Mouse (Mus musculus) midbrain, embryonic 12.5 days (tissue): ENCODE measurements around the gene Srm. TPM values are rescaled to one million over a fixed set of nuclear protein-coding genes. Genes with fewer than 3 reads are reported as not detected.

Source experiments
- ATAC-seq: fragments of 200-750 bp; cut with Nextera tagmentation; 2 replicates; pipeline ENCODE4 v1.8.0; 2017; ENCODE audit warnings: low read depth, moderate TSS enrichment, moderate library complexity; ENCODE audit not compliant: low FRiP score
- H3K27ac ChIP-seq: fragments of 300-500 bp; sonication (generic); replicated peaks from 2 replicates; pipeline ENCODE4 v1.5.1; 2016; ENCODE audit warnings: mild to moderate bottlenecking
- H3K27me3 ChIP-seq: fragments of 300-500 bp; sonication (generic); 2 replicates; pipeline ENCODE4 v1.6.1; 2016; ENCODE audit warnings: mild to moderate bottlenecking
- H3K36me3 ChIP-seq: fragments of 300-500 bp; sonication (generic); 2 replicates; pipeline ENCODE4 v1.6.1; 2016
- H3K4me1 ChIP-seq: fragments of 300-500 bp; sonication (generic); 2 replicates; pipeline ENCODE4 v1.6.1; 2016
- H3K4me2 ChIP-seq: fragments of 300-500 bp; sonication (generic); replicated peaks from 2 replicates; pipeline ENCODE4 v1.6.1; 2016; ENCODE audit warnings: mild to moderate bottlenecking, moderate library complexity
- H3K4me3 ChIP-seq: fragments of 300-500 bp; sonication (generic); 2 replicates; pipeline ENCODE4 v1.5.1; 2016; ENCODE audit warnings: mild to moderate bottlenecking
- H3K9ac ChIP-seq: fragments of 300-500 bp; sonication (generic); replicated peaks from 2 replicates; pipeline ENCODE4 v1.6.1; 2016; ENCODE audit warnings: mild to moderate bottlenecking, moderate library complexity
- H3K9me3 ChIP-seq: fragments of 300-500 bp; sonication (generic); 2 replicates; pipeline ENCODE4 v1.6.1; 2016; ENCODE audit warnings: mild to moderate bottlenecking
- WGBS: fragments of 180-500 bp; shearing (Covaris S2); methylation state at CpG from one replicate; pipeline ENCODE4 v1.1.7; 2016; 5-methylcytosine and 5-hydroxymethylcytosine counted together
- polyA plus RNA-seq: library from polyadenylated mRNA; unstranded; fragments of >200 nt; fragmentation: Nextera tagmentation; extraction: Ambion mirVana; gene quantifications from 2 replicates; pipeline ENCODE4 v1.2.1, GENCODE M21; 2016

Srm gene
- 146 and 148 TPM in 2 replicates for polyA plus RNA-seq

DNA sequence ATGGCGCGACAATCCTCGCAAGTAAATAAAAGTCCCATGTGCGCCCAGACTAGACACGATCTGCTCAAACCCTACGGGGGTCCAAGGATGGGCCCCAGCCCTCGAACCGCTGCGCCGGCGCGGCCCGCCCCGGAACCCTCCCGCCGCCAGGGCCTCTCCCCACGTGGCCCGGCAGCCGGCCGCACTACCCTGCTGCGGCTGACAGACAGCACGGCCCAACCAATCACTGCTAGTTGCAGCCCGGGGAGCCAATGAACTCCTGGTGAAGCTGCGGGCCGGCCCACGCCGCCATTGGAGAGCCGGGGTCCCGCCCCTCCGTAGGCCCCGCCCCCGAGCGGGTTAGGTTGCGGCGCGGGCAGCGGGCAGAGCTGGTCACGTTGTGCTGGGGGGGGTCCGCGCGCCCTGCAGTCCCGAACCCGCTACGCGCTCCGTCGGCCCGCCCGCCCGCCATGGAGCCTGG, at the start of gene Srm:
Gene Srm (plus strand): TSS at position 333 of the 460 bp plus-strand sequence.
- H3K36me3 ChIP-seq: peaks cover 34% of the 10 kb centered on the region
- peak within 1 kb of the TSS; percentile 75 for H3K27ac ChIP-seq
- peak within 1 kb of the TSS; percentile 73 for H3K9ac ChIP-seq
- peak within 1 kb of the TSS; percentile 82 for H3K4me3 ChIP-seq
- no peaks in the 10 kb centered on the region for H3K27me3 ChIP-seq
- no peaks in the 10 kb centered on the region for H3K9me3 ChIP-seq
- peaks cover 21% of the 10 kb centered on the region for H3K4me1 ChIP-seq
- under 1% methylated on average over 40 of the region's 50 CpGs for WGBS
- peak; percentile 100 for ATAC-seq
- peak within 1 kb of the TSS; percentile 71 for H3K4me2 ChIP-seq

DNA sequence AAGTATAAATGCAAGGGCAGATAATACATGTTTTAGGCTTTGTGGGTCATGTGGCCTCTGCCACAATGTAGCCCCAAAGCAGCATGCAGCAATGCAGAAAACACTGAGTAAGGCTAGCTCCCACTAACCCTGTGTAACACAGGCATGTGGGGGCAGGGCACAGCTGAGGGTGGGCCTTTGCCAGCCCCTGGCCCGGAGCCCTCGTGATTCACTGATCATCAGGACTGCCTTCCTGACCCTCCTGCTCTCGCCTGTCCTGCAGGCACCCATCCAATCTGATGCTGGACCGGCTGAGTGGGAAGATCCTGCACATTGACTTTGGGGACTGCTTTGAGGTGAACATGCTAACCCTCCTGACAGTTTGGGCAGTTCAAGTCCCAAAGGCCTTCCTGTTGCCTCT, 42.2 kb upstream of the Srm start:
- H3K9me3 ChIP-seq: no peaks in the 10 kb centered on the region

DNA sequence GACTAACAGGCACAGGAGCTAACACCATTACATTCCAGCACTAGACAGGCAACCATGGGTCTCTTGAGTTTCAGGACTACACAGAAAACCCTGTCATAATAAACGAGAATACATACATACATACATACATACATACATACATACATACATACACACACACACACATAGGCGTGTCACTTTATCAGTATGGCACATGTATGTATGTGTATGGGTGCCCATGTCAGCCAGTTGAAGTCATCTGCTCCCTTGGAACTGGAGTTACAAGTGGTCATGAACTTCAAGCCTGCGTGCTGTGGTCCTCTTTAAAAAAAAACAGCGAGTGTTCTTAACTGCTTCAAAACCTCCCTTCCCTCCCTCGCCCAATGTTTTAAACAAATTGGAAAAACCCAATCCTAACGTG, 33.5 kb upstream of the Srm start:
- Histone ChIP-seq H3K4me3 (peak overlapping the region; percentile 91), H3K36me3 (peaks cover 71% of the 10 kb centered on the region)
- 36% methylated on average over 6 of the region's 6 CpGs for WGBS

More for the DNA sequence above, 42.2 kb upstream of the Srm start:
- Histone ChIP-seq H3K4me1 (no peaks in the 10 kb centered on the region), H3K36me3 (peaks cover 93% of the 10 kb centered on the region), H3K4me3 (no peak overlapping the region), H3K9ac (no peak overlapping the region), H3K27ac (no peak overlapping the region), H3K27me3 (no peaks in the 10 kb centered on the region), H3K4me2 (no peak overlapping the region)
- WGBS: 93% methylated on average over 4 of the region's 4 CpGs
- no peak for ATAC-seq

DNA sequence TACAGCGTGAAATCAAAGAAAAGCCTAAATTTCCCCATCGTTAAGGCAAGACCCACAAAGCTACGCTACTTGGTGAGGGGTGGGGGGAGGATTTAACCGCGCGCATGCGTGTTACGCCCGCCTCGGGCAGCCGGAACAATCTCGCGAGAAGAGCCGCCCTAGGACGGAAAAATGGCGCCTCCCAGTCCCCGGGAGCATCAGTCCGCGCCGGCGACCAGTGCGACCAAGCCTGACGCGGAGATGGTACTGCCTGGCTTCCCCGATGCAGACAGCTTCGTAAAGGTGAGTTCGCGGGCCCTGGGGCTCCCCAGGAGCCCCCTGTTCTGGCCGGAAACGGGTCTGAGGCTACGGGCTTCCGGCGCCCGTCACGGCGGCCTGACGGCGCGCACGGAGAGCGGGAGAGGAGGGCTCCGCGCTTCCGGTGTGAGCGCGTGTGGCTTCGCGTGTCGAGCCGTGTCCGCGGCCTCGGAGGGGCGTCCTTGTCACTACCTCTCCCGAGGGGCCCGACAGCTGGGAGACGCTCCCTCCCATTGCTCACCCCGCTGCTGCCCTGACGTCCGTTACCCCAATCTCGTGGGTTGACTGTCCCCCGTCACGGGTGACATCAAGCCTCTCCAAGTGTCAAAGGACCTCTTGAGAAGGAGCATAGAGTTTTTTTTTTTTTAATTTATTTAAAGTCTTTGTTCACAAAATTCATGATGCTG, 32.9 kb upstream of the Srm start, which contains the start of gene Exosc10:
Gene Exosc10 (plus strand): TSS at position 133 of the 704 bp plus-strand sequence.
- WGBS: under 1% methylated on average over 63 of the region's 63 CpGs
- Histone ChIP-seq H3K4me1 (peaks cover 9% of the 10 kb centered on the region), H3K9ac (peak within 1 kb of the TSS; percentile 86), H3K9me3 (no peaks in the 10 kb centered on the region), H3K27me3 (no peaks in the 10 kb centered on the region), H3K4me2 (peak within 1 kb of the TSS; percentile 64), H3K27ac (peak within 1 kb of the TSS; percentile 93), H3K4me3 (peak within 1 kb of the TSS; percentile 91), H3K36me3 (peaks cover 71% of the 10 kb centered on the region)
- ATAC-seq: peak; percentile 92

More for the DNA sequence above, 33.5 kb upstream of the Srm start:
- peak overlapping the region; percentile 93 for H3K27ac ChIP-seq
- peak overlapping the region; percentile 86 for H3K9ac ChIP-seq
- no peaks in the 10 kb centered on the region for H3K9me3 ChIP-seq
- H3K4me1 ChIP-seq: peaks cover 9% of the 10 kb centered on the region
- H3K4me2 ChIP-seq: peak overlapping the region; percentile 64
- H3K27me3 ChIP-seq: no peaks in the 10 kb centered on the region
- 0 out of 2 replicates have a peak, but pooled peaks have one; percentile 42 for ATAC-seq

DNA sequence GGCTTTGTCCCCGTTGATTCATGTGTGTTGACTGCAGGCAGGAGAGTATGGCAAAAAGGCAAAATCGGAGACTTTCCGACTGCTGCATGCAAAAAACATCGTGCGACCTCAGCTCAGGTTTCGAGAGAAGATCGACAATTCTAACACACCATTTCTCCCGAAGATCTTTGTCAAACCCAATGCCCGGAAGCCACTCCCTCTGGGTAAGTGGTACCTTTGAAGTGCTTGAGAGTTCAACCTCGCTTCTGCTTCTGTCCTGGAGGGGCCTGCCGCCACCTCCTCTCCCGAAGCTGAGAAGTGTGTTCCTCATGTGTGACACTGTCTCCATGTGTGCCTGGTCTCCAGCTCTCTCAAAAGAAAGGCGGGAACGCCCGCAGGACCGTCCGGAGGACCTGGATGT, 28.6 kb upstream of the Srm start:
- no peaks in the 10 kb centered on the region for H3K27me3 ChIP-seq
- 95% methylated on average over 17 of the region's 17 CpGs for WGBS
- no peak for ATAC-seq
- no peak overlapping the region for H3K27ac ChIP-seq
- H3K4me2 ChIP-seq: no peak overlapping the region
- no peak overlapping the region for H3K9ac ChIP-seq
- no peaks in the 10 kb centered on the region for H3K9me3 ChIP-seq
- peaks cover 9% of the 10 kb centered on the region for H3K4me1 ChIP-seq
- no peak overlapping the region for H3K4me3 ChIP-seq
- peaks cover 78% of the 10 kb centered on the region for H3K36me3 ChIP-seq

DNA sequence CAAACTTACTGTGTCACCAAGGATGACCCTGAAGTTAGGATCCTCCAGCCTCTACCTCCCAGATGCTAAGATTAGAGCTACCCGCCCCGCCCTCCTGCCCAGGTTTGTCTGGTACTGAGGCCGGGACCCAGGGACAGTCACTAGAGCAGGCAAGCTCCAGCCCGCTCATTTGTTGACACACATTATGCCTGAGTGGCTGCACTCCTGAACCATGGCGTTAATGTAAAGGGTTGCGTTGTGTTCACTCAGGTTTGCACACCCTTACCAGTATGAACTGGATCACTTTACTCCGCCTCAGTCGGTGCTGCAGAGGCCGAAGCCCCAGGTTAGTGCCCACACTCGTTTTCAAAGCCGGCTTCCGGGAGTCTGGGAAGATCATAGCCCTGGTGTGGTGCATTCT, 27.7 kb upstream of the Srm start:
- ATAC-seq: no peak
- 96% methylated on average over 12 of the region's 12 CpGs for WGBS
- H3K27me3 ChIP-seq: no peaks in the 10 kb centered on the region
- peaks cover 9% of the 10 kb centered on the region for H3K4me1 ChIP-seq
- no peaks in the 10 kb centered on the region for H3K9me3 ChIP-seq
- H3K4me3 ChIP-seq: no peak overlapping the region
- H3K4me2 ChIP-seq: no peak overlapping the region
- no peak overlapping the region for H3K9ac ChIP-seq
- H3K36me3 ChIP-seq: peaks cover 87% of the 10 kb centered on the region
- no peak overlapping the region for H3K27ac ChIP-seq

DNA sequence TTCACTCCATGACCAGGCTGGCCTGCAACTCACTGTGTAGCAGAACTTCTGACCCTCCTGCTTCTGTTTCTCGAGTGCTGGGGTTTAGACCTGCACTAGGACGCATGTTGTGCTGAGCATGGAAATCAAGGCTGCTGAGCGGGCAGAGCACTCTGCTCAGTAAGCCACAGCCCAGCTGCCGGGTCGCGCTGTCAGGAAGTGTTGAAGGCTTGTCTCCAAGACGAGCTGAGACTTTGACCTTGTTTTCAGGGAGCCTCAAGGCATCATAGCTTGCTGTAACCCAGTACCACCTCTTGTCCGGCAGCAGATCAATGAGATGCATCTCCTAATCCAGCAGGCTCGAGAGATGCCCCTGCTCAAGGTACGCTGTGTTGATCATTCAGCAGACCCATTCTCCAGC, 21.2 kb upstream of the Srm start:
- ATAC-seq: no peak
- Histone ChIP-seq H3K4me3 (no peak overlapping the region), H3K36me3 (peaks cover 100% of the 10 kb centered on the region), H3K9ac (no peak overlapping the region), H3K4me2 (no peak overlapping the region), H3K9me3 (no peaks in the 10 kb centered on the region), H3K27ac (no peak overlapping the region), H3K4me1 (no peaks in the 10 kb centered on the region), H3K27me3 (no peaks in the 10 kb centered on the region)
- 91% methylated on average over 10 of the region's 10 CpGs for WGBS

DNA sequence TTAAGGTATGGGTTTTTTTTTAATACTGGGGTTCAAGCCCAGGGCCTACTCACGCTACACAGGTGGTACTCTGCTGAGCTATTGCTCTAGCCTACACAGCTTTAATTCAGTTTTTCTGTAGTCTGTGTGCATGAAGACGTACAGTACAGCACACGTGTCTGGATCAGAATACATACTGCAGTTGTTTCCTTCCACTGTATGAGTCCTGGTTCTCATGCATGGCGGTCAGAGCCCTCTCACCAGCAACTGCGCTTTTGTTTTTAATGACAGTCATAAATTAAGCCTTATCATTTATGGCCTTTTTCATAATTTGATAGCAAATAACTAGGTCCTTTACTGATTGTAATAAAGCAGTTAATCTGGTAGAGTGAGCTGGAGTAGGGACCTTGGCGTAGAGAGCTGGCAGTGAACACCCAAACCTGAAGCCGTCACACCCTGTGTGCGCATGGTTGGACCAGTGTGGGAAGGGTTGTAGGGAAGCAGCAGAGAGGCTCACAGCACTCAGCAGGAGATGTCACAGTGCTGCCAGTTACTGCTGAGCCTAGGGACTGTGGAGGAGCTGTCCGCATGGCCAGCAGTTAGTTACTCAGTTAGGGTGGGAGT, 20.5 kb upstream of the Srm start:
- no peak overlapping the region for H3K4me3 ChIP-seq
- H3K9ac ChIP-seq: no peak overlapping the region
- no peak overlapping the region for H3K27ac ChIP-seq
- ATAC-seq: no peak
- H3K9me3 ChIP-seq: no peaks in the 10 kb centered on the region
- no peaks in the 10 kb centered on the region for H3K4me1 ChIP-seq
- WGBS: 95% methylated on average over 9 of the region's 9 CpGs
- H3K4me2 ChIP-seq: no peak overlapping the region
- H3K36me3 ChIP-seq: peaks cover 100% of the 10 kb centered on the region
- H3K27me3 ChIP-seq: no peaks in the 10 kb centered on the region

DNA sequence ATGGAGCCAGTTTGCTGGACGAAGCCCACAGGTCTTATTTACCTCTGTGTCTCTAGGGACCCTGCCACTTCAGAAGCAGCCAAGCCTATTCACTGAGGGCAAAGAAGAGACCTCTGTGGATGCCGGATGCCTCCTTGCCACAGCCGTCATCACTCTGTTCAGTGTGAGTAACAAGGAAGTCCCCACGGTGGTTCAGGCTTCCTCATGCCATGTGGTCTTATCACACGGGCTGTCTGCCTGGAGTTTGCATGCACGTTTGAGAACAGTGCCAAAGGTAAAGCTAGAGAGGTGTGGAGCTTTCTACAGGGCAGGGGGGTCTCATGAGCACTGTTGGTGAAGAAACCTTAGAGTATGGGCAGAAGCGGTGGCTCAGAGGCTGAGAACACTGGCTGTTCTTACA, 18.1 kb upstream of the Srm start:
- H3K27me3 ChIP-seq: no peaks in the 10 kb centered on the region
- no peak overlapping the region for H3K27ac ChIP-seq
- H3K9me3 ChIP-seq: no peaks in the 10 kb centered on the region
- no peaks in the 10 kb centered on the region for H3K4me1 ChIP-seq
- H3K4me2 ChIP-seq: no peak overlapping the region
- WGBS: 96% methylated on average over 7 of the region's 7 CpGs
- peaks cover 100% of the 10 kb centered on the region for H3K36me3 ChIP-seq
- ATAC-seq: no peak
- no peak overlapping the region for H3K9ac ChIP-seq
- H3K4me3 ChIP-seq: no peak overlapping the region

DNA sequence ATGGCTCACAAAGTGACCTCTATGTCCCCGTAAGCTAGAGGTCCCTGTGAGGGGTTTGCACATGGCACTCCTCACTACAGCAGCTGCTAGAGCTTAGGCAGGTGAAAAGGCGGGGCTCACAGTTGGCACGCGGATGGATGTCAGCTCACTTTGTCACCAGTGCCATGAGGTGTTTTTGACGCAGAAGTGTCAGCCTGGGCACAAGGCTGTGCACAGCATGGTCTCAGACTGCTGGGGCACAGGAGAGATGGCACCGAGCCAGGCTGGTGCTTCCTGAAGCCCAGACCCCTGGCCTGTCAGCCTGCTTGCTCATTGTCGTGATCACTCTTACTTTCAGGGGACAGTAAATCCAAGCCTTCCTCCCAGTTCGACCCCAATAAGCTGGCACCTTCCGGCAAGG, 10.5 kb upstream of the Srm start:
- Histone ChIP-seq H3K27ac (no peak overlapping the region), H3K4me3 (no peak overlapping the region), H3K4me2 (no peak overlapping the region), H3K27me3 (no peaks in the 10 kb centered on the region), H3K9ac (no peak overlapping the region), H3K4me1 (no peaks in the 10 kb centered on the region), H3K36me3 (peaks cover 77% of the 10 kb centered on the region), H3K9me3 (no peaks in the 10 kb centered on the region)
- 95% methylated on average over 9 of the region's 9 CpGs for WGBS
- ATAC-seq: no peak

DNA sequence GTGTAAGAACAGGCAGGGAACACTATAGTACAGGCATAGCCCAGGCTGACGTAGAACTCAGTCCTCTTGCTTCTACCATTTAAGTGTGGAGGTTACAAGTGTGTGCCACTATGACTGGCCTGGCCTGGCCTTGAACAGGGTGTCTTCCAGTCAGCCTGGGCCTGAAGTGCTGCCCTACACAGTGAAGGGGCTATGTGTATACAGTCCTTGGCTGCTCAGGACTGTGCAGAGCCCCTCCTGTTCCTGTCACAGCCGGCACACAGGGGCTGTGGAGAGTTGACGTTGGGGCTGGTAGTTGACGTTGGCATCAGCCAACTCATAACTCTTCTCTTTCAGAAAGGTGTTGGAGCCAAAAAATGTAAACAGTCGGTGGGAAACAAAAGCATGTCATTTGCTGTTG, 9.9 kb upstream of the Srm start:
- Histone ChIP-seq H3K9ac (no peak overlapping the region), H3K4me1 (no peaks in the 10 kb centered on the region), H3K27ac (no peak overlapping the region), H3K9me3 (no peaks in the 10 kb centered on the region), H3K27me3 (no peaks in the 10 kb centered on the region), H3K4me2 (no peak overlapping the region), H3K36me3 (peaks cover 70% of the 10 kb centered on the region), H3K4me3 (no peak overlapping the region)
- ATAC-seq: no peak
- 94% methylated on average over 5 of the region's 5 CpGs for WGBS

DNA sequence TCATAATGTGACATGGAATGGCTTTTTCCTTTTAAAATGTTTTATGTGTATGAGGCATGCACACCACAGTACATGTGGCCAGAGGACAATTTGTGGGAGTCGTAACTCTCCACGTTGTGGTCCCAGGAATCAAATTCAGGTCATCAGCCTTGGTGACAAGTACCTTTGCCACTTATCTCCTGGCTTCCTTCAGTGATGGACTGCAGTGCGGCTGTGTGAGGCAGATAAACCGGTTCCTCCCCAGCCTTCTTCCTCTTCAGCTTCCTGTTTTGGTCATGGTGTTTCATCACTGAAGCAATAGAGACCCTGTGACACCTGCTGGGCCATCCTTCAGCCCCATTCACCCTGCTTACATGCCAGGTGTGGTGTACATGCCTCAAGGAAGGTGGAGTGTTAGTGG, 8.0 kb upstream of the Srm start:
- H3K27me3 ChIP-seq: no peaks in the 10 kb centered on the region
- H3K4me2 ChIP-seq: no peak overlapping the region
- ATAC-seq: no peak
- no peak overlapping the region for H3K4me3 ChIP-seq
- H3K9ac ChIP-seq: no peak overlapping the region
- H3K27ac ChIP-seq: no peak overlapping the region
- H3K4me1 ChIP-seq: no peaks in the 10 kb centered on the region
- WGBS: 88% methylated on average over 4 of the region's 4 CpGs
- no peaks in the 10 kb centered on the region for H3K9me3 ChIP-seq
- H3K36me3 ChIP-seq: peaks cover 52% of the 10 kb centered on the region
